Mouse (Mus musculus): ENCODE measurements around the gene Rps3. TPM values are rescaled to one million over a fixed set of nuclear protein-coding genes. Genes with fewer than 3 reads are reported as not detected.
A peak's percentile ranks its signal among the peaks of the same experiment; 100 is the strongest.

The Rps3 gene
- polyA plus RNA-seq, 1 experiment from 2014 or later, result 715 TPM

DNA sequence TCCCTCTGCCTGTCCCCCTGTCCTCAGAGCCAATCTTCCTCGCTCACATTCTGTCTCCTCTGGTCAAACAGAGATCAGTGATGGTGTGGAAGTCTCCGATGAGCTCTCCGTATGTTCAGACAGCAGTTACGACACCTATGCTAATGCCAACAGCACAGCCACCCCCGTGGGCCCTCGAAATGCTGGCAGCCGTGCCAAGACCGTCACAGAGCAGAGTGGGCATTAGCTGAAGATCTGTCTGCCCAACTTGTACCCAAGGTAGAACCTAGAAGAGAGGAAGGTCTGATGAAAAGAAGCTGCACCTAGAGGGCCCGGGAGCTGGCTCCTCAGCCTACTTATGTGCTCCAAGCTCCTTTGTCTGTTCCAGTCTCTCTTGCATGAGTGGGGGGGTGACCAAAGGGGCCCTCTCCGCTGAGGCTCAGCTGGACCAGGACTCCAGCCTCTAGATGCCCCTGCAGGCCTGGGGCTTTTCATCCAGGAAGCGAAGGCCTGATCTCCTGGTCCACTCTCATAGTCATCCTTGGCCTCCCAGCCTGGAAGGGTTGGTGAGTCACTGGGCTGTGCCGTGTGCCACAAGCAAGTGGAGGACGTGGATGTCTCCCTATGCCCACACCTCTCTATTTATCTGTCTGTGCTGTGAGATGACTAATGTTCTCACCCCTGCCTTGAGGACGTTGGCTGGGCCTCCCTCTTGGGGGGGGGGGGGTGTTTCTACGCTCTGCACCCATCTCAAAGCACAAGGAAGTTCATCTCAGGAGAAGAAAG, 23.5 kb downstream of the Rps3 start:
- no peak overlapping the region for H3K4me2 ChIP-seq (ENCODE audit: low read depth, low read length, severe bottlenecking)
- no peaks in the 10 kb centered on the region; the same call in 1 of the 2 replicates for H3K36me3 ChIP-seq (ENCODE audit: control insufficient read depth, insufficient read depth, low read length)
- no peaks in the 10 kb centered on the region for H3K9me3 ChIP-seq (ENCODE audit: control insufficient read depth, low read length)
- no peaks in the 10 kb centered on the region for H3K4me1 ChIP-seq (replicated peaks; ENCODE audit: control insufficient read depth, insufficient read depth, low read length)
- H3K9ac ChIP-seq (ENCODE audit: low read length), result no peak overlapping the region
- H3K4me3 ChIP-seq (ENCODE audit: low read depth, low read length), result no peak overlapping the region
- ATAC-seq (replicated peaks; ENCODE audit: low FRiP score) (no peak), DNase-seq (ENCODE audit: low spot score) (no peak)
- no peaks in the 10 kb centered on the region for H3K27me3 ChIP-seq (ENCODE audit: control insufficient read depth, insufficient read depth, low read length)
- 92% methylated on average over 15 of the region's 15 CpGs for WGBS
- no peak overlapping the region for H3K27ac ChIP-seq (ENCODE audit: low read depth, low read length)

DNA sequence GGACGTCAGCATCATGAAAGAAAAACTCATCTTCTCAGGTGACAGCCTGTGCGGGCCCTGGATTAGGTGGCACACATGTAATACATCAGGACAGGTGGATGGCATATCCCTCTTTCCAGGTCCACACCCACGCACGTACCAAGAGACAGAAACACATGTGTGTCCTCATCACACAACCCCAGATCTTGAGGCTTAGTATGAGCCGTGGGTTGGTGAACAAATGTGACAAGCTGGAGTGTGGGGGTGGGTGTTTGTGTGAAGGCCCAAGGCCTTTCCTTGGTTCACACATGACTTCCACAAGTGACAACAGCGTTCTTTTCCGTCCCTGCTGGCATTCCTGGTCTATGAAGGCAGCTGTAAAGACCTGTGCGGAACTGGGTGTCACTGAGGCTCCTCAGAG, 24.7 kb downstream of the Rps3 start:
- Histone ChIP-seq H3K9ac (ENCODE audit: low read length) (no peak overlapping the region), H3K27me3 (ENCODE audit: control insufficient read depth, insufficient read depth, low read length) (no peaks in the 10 kb centered on the region), H3K4me1 (replicated peaks; ENCODE audit: control insufficient read depth, insufficient read depth, low read length) (no peaks in the 10 kb centered on the region), H3K4me3 (ENCODE audit: low read depth, low read length) (no peak overlapping the region), H3K36me3 (ENCODE audit: control insufficient read depth, insufficient read depth, low read length) (no peaks in the 10 kb centered on the region; the same call in 1 of the 2 replicates), H3K9me3 (ENCODE audit: control insufficient read depth, low read length) (no peaks in the 10 kb centered on the region), H3K4me2 (ENCODE audit: low read depth, low read length, severe bottlenecking) (no peak overlapping the region), H3K27ac (ENCODE audit: low read depth, low read length) (no peak overlapping the region)
- ATAC-seq (replicated peaks; ENCODE audit: low FRiP score), result no peak
- WGBS, result 91% methylated on average over 8 of the region's 8 CpGs
- no peak for DNase-seq (ENCODE audit: low spot score)

DNA sequence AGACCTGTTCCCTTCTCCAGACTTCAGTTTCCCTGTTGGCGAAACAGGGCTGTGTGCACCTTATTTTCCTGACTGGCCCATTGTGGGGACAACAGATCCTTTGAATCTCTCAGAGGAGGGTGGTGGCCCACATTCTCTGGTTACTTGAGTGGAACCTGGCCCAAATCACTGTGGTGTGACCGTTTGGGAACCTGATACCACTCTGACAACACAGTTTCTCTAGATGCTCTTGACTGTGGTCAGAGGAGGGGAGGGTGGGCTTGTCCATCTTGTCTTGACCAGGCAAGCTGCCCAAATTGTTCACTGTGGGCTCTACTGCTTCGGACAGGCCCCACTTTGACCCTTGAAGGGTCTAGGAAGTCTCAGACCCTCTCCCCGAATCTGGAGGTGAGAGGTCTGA, 29.5 kb downstream of the Rps3 start:
- Histone ChIP-seq H3K4me1 (replicated peaks; ENCODE audit: control insufficient read depth, insufficient read depth, low read length) (no peaks in the 10 kb centered on the region), H3K4me2 (ENCODE audit: low read depth, low read length, severe bottlenecking) (no peak overlapping the region), H3K4me3 (ENCODE audit: low read depth, low read length) (no peak overlapping the region), H3K9me3 (ENCODE audit: control insufficient read depth, low read length) (no peaks in the 10 kb centered on the region), H3K27me3 (ENCODE audit: control insufficient read depth, insufficient read depth, low read length) (no peaks in the 10 kb centered on the region), H3K27ac (ENCODE audit: low read depth, low read length) (no peak overlapping the region), H3K9ac (ENCODE audit: low read length) (no peak overlapping the region), H3K36me3 (ENCODE audit: control insufficient read depth, insufficient read depth, low read length) (no peaks in the 10 kb centered on the region; the same call in 1 of the 2 replicates)
- WGBS, result 76% methylated on average over 4 of the region's 4 CpGs
- no peak for ATAC-seq (replicated peaks; ENCODE audit: low FRiP score)
- no peak for DNase-seq (ENCODE audit: low spot score)

DNA sequence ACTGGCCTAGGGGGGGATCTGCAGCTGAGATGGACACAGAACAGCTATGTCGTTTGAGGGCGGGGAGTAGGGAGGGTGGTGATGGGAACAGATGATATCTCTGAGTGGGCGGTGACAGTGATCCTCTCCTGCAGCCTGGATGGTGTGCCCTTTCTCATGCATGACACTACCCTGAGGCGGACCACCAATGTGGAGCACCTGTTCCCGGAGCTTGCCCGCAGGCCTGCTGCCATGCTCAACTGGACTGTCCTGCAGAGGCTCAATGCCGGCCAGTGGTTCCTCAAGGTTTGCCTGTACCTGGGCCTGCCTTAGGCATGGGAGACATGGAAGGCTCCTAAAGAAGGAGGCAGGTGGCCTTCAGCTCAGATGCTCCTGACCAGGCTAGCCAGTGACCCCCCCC, 30.7 kb downstream of the Rps3 start:
- DNase-seq (ENCODE audit: low spot score), result no peak
- Histone ChIP-seq H3K9ac (ENCODE audit: low read length) (no peak overlapping the region), H3K27me3 (ENCODE audit: control insufficient read depth, insufficient read depth, low read length) (no peaks in the 10 kb centered on the region), H3K4me3 (ENCODE audit: low read depth, low read length) (no peak overlapping the region), H3K27ac (ENCODE audit: low read depth, low read length) (no peak overlapping the region), H3K9me3 (ENCODE audit: control insufficient read depth, low read length) (no peaks in the 10 kb centered on the region), H3K36me3 (ENCODE audit: control insufficient read depth, insufficient read depth, low read length) (no peaks in the 10 kb centered on the region; the same call in 1 of the 2 replicates), H3K4me1 (replicated peaks; ENCODE audit: control insufficient read depth, insufficient read depth, low read length) (peaks cover 2% of the 10 kb centered on the region; the same call in 1 of the 2 replicates), H3K4me2 (ENCODE audit: low read depth, low read length, severe bottlenecking) (no peak overlapping the region)
- 94% methylated on average over 7 of the region's 7 CpGs for WGBS
- ATAC-seq (replicated peaks; ENCODE audit: low FRiP score), result no peak

GRCm38 (mm10) chr7:99450703-99451102, 32.8 kb downstream of the Rps3 start:
- H3K9ac ChIP-seq (ENCODE audit: low read length), result no peak overlapping the region
- ATAC-seq (replicated peaks; ENCODE audit: low FRiP score) (peak; percentile 51; the same call in 1 of the 2 replicates), DNase-seq (ENCODE audit: low spot score) (peak; percentile 79)
- no peaks in the 10 kb centered on the region for H3K9me3 ChIP-seq (ENCODE audit: control insufficient read depth, low read length)
- H3K4me3 ChIP-seq (ENCODE audit: low read depth, low read length), result no peak overlapping the region
- H3K27ac ChIP-seq (ENCODE audit: low read depth, low read length), result no peak overlapping the region
- H3K27me3 ChIP-seq (ENCODE audit: control insufficient read depth, insufficient read depth, low read length), result no peaks in the 10 kb centered on the region
- H3K4me1 ChIP-seq (replicated peaks; ENCODE audit: control insufficient read depth, insufficient read depth, low read length), result peaks cover 2% of the 10 kb centered on the region; the same call in 1 of the 2 replicates
- 0% methylated on average over 3 of the region's 3 CpGs for WGBS
- H3K36me3 ChIP-seq (ENCODE audit: control insufficient read depth, insufficient read depth, low read length), result no peaks in the 10 kb centered on the region
- no peak overlapping the region for H3K4me2 ChIP-seq (ENCODE audit: low read depth, low read length, severe bottlenecking)

GRCm38 (mm10) chr7:99449751-99450150, 33.8 kb downstream of the Rps3 start:
- Histone ChIP-seq H3K36me3 (ENCODE audit: control insufficient read depth, insufficient read depth, low read length) (no peaks in the 10 kb centered on the region), H3K4me3 (ENCODE audit: low read depth, low read length) (no peak overlapping the region), H3K27ac (ENCODE audit: low read depth, low read length) (no peak overlapping the region; the same call in 1 of the 2 replicates), H3K27me3 (ENCODE audit: control insufficient read depth, insufficient read depth, low read length) (no peaks in the 10 kb centered on the region), H3K4me2 (ENCODE audit: low read depth, low read length, severe bottlenecking) (no peak overlapping the region), H3K9me3 (ENCODE audit: control insufficient read depth, low read length) (no peaks in the 10 kb centered on the region), H3K4me1 (replicated peaks; ENCODE audit: control insufficient read depth, insufficient read depth, low read length) (peaks cover 2% of the 10 kb centered on the region; the same call in 1 of the 2 replicates), H3K9ac (ENCODE audit: low read length) (no peak overlapping the region)
- no peak for DNase-seq (ENCODE audit: low spot score)
- ATAC-seq (replicated peaks; ENCODE audit: low FRiP score), result no peak
- WGBS, result 47% methylated on average over 3 of the region's 3 CpGs

- H3K9ac ChIP-seq (ENCODE audit: low read length), result no peak overlapping the region
- H3K27me3 ChIP-seq (ENCODE audit: control insufficient read depth, insufficient read depth, low read length), result no peaks in the 10 kb centered on the region
- no peak overlapping the region for H3K27ac ChIP-seq (ENCODE audit: low read depth, low read length)
- H3K9me3 ChIP-seq (ENCODE audit: control insufficient read depth, low read length), result no peaks in the 10 kb centered on the region
- 62% methylated on average over 8 of the region's 8 CpGs for WGBS
- no peaks in the 10 kb centered on the region for H3K36me3 ChIP-seq (ENCODE audit: control insufficient read depth, insufficient read depth, low read length)
- ATAC-seq (replicated peaks; ENCODE audit: low FRiP score) (no peak), DNase-seq (ENCODE audit: low spot score) (no peak)
- peaks cover 2% of the 10 kb centered on the region; the same call in 1 of the 2 replicates for H3K4me1 ChIP-seq (replicated peaks; ENCODE audit: control insufficient read depth, insufficient read depth, low read length)
- no peak overlapping the region for H3K4me2 ChIP-seq (ENCODE audit: low read depth, low read length, severe bottlenecking)
- no peak overlapping the region for H3K4me3 ChIP-seq (ENCODE audit: low read depth, low read length)
These were observed 34.5 kb downstream of the Rps3 start for GRCm38 (mm10) chr7:99449063-99449462.

DNA sequence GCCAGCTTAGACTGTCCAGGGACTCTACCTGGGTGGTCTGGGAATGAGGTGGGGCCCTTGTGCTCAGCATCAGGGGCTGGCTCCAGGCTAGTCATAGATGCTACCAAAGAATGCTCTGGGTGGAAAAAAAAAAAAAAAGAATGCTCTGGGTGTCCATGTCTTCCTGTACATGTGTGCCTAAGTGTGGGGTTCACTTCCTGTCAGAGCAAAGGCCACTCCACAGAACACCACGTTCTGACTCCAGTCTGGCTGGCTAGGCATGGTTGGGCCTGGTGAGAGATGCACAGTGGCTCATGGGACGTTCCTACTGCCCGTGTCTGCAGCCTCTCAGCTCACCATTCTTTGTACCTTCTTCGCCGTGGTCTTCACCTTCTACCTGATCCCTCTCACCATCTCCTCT, 34.9 kb downstream of the Rps3 start:
- peaks cover 2% of the 10 kb centered on the region; the same call in 1 of the 2 replicates for H3K4me1 ChIP-seq (replicated peaks; ENCODE audit: control insufficient read depth, insufficient read depth, low read length)
- H3K4me2 ChIP-seq (ENCODE audit: low read depth, low read length, severe bottlenecking), result no peak overlapping the region
- no peaks in the 10 kb centered on the region for H3K9me3 ChIP-seq (ENCODE audit: control insufficient read depth, low read length)
- 78% methylated on average over 5 of the region's 5 CpGs for WGBS
- DNase-seq (ENCODE audit: low spot score) (no peak), ATAC-seq (replicated peaks; ENCODE audit: low FRiP score) (no peak)
- H3K4me3 ChIP-seq (ENCODE audit: low read depth, low read length), result no peak overlapping the region
- H3K27me3 ChIP-seq (ENCODE audit: control insufficient read depth, insufficient read depth, low read length), result no peaks in the 10 kb centered on the region
- no peak overlapping the region for H3K9ac ChIP-seq (ENCODE audit: low read length)
- no peaks in the 10 kb centered on the region for H3K36me3 ChIP-seq (ENCODE audit: control insufficient read depth, insufficient read depth, low read length)
- H3K27ac ChIP-seq (ENCODE audit: low read depth, low read length), result 0 out of 2 replicates have a peak overlapping the region, but pooled peaks have one; percentile 41

GRCm38 (mm10) chr7:99447323-99447722, 36.2 kb downstream of the Rps3 start:
- ATAC-seq (replicated peaks; ENCODE audit: low FRiP score) (no peak), DNase-seq (ENCODE audit: low spot score) (no peak)
- H3K9ac ChIP-seq (ENCODE audit: low read length), result no peak overlapping the region
- H3K27me3 ChIP-seq (ENCODE audit: control insufficient read depth, insufficient read depth, low read length), result no peaks in the 10 kb centered on the region
- no peaks in the 10 kb centered on the region for H3K36me3 ChIP-seq (ENCODE audit: control insufficient read depth, insufficient read depth, low read length)
- no peak overlapping the region for H3K27ac ChIP-seq (ENCODE audit: low read depth, low read length)
- 50% methylated on average over 5 of the region's 5 CpGs for WGBS
- H3K4me1 ChIP-seq (replicated peaks; ENCODE audit: control insufficient read depth, insufficient read depth, low read length), result peaks cover 2% of the 10 kb centered on the region; the same call in 1 of the 2 replicates
- no peaks in the 10 kb centered on the region for H3K9me3 ChIP-seq (ENCODE audit: control insufficient read depth, low read length)
- H3K4me3 ChIP-seq (ENCODE audit: low read depth, low read length), result no peak overlapping the region
- H3K4me2 ChIP-seq (ENCODE audit: low read depth, low read length, severe bottlenecking), result no peak overlapping the region
